Mouse (Mus musculus) adrenal gland, postnatal 4 days (tissue): Measurements from ENCODE around the gene Ndufb7. TPM values are rescaled to one million over a fixed set of nuclear protein-coding genes. Genes with fewer than 3 reads are reported as not detected.
"Not testable (repeated sequence)": the region's sequence is repeated elsewhere in the genome, so short reads cannot be mapped to it uniquely, and the experiment has no call there.

Source experiments
- DNase-seq, 2 experiments: peaks; one replicate each; pipeline ENCODE4 v3.0.0; 2021 to 2022; ENCODE audit warnings: low spot score in 2 of 2, mixed read lengths in 2 of 2
- total RNA-seq, 2 experiments: library from RNA; stranded (reverse); gene quantifications; 2 replicates each; pipeline ENCODE4 v1.2.3; 2021

The Ndufb7 gene
- total RNA-seq, 2 experiments from 2014 or later = 215 to 223 TPM

GRCm38 (mm10) chr8:83575561-83576515 lies 9.4 kb downstream of the Ndufb7 start:
- DNase-seq = peak in 1 of 2 experiments; percentile 2

DNA sequence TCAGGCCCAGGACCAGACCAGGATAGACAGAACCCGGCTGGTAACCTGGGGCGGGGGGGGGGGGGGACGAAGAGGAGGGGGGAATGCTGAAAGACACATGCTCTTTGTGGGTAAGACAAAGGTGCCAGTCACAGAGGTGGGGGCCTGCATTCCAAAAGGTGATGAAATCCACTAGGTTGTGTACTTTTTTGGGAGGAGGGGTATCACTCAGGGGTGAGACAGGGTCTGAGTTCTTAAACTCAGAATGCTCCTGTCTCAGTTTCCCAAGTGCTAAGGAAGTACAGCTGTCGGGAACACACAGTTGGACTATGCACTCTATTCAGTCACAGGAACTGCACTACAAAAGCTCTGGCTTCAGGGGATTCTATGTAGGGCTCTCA lies 10.0 kb downstream of the Ndufb7 start:
- DNase-seq = no peak

DNA sequence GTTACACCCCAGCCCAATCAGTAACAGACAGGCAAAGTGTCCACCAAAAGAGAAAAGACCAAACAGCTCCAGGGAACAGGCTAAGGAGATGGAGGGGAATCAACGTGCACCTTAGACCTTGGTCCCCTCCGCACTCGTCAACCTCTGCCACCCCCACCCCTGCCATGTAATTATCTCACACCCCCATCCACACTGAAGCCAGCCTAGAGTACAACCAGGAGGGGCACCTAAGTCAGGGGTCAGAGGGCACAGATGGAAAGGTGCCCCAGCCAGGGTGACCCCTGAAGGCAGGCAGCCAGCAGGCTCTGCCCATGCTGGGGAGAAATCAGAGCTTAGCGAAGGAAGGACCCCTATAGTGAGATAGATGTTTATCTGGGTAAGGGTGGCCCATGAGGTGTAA lies 10.4 kb downstream of the Ndufb7 start:
- no peak for DNase-seq

DNA sequence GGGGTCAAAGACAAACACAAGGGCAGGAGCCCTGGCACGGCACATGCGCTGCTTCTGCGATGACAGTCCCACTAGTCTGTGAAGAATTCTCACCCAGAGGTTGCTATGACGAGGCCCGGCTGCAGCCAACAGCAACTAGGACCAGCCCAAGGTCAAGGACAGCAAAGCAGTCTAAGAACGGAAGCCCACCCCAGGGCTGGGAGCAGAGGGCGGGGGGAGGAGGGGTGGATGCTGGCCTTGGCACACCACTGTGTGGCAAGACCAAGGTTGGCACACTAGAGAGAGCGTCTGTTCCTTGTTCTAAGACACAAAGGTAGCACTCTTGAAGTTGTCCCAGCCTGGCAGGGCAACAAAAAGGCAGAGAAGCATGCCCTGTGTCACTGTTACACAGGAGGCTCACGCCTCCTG lies 10.9 kb downstream of the Ndufb7 start:
- peak; percentile 39 to 70 for DNase-seq

DNA sequence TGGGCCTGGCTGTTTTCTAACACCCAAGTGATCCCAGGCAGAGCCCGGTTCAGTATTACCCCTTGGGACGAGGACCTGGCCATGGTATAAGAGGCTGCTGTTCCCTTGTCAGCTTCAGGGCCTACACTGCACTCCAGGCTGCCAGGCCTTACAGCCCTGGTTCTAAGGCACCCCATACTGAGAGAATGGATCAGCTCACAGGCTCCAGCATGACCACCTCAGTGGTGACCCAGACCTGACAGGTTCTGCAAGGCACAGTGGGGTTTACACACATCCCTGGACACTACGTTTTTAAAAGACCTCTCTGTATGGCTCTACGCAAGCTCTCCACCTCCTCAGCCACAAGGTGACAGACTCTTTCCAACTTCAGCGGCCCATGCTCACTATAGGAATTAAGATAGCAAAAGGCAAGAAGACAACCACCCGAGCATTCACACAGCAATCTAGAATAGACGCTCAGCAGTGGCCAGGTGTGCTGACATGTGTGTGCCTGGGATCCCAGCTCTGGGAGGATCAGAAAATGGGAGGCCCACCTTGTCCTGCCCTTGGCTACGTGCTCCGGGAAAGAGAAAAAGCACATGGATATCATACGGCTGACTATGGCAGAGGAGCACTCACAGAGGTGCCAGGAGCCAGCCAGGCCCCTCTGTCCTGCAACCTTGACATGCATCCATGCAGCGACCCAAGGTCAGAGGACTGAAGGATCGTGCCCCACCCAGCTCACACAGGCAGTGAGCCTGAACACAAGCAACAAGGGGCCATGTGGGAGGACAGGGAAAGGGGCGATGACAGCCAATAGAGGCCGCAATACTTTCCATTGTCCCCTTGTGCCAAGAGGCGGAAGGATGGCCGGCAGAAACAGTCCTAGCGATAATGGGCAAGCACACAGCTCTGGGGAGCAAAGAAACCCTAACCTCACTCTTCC lies 11.9 kb downstream of the Ndufb7 start:
- DNase-seq = peak in 1 of 2 experiments; percentile 3

DNA sequence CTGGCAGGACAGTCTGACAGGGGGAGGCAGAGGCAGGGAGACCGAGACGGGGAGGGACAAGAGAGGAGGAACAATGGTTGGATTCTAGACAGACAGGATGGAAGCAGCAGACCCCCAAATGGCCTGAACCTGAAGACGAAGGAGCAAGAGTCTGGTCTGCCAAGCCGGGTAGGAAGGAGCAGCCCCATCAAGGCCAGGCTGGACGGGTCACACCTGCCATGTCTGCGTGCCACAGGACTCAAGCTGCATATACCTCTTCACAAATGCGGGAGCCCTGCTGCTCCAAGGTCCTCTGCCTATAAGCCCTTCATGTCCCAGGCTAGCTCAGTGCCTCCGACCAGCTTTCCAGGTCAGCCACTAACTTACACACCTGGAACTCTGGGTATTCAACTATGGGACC lies 13.2 kb downstream of the Ndufb7 start:
- DNase-seq = peak in 1 of 2 experiments; percentile 1

DNA sequence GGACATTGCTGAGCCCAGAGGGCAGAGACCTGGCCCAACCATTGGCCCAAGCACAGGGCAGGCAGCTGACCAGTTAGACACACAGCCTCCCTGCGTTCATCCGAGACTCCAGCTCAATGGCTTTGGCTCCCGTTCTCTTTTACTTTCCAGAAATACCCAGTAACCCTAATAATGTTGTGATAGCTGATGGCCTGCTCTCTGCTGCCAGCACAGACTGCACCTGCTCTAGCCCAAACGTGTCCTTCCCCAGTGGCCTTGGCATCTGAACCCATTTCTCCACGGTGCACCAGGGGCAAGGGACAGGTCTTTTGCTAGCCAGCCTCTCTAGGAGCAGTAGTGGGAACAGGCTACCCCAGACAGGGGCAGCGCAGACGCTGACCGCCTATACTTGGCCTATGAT lies 14.4 kb downstream of the Ndufb7 start:
- no peak for DNase-seq

- no peak for DNase-seq
Observed at GRCm38 (mm10) chr8:83582226-83582625, 15.8 kb downstream of the Ndufb7 start.

DNA sequence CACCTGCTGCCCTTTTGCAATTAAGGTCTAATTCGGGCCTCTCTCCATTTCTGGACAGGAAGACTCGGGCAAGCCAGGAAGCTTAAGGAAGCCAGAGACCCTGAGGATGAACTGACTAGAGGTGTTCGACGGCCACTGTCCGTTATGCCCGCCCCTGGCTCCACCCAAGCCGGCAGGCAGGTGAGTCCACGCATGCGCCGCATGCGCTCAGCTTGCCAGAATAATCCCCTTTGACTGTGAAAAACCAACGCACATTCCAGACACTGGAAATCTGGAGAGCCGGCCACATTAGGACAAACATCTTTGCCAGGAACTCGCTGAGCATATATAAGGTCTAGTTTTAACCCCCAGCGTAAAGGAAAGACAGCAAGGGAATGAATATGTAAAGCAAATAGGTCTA lies 16.8 kb downstream of the Ndufb7 start:
- no peak for DNase-seq

DNA sequence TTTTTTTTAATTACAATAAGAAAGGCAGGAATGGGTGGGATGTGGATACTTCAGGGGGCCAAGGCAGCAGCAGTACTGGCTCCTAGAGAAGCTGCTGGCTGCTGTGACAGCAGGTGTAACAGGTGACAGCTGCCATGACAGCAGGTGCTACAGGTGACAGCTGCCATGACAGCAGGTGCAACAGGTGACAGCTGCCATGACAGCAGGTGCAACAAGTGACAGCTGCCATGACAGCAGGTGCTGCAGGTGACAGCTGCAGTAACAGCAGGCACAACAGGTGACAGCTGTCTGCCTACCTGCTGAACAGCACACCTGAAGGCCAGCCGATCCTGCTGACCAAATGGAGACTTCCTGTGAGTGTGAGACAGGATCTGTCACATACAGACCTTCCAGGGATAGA lies 18.3 kb downstream of the Ndufb7 start:
- DNase-seq = no peak

DNA sequence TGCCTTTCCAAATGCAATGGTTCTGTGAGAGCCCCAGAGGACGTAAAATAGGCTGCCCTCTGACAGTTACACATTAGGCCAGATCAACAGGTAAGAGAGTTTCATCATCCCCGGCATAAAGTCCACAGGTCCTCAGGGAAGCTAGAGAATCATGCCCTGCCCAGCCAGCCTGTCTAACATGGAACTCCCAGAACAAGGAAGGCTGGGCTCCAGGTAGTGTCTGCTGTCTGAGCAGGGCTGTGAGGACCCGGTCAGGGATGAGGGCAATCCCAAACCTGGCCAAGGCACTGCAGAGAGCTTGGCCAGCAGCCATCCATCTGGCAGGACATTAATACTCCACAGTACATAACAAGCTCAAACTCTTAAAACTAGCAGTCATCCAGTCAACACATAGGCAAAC lies 18.9 kb downstream of the Ndufb7 start:
- DNase-seq = no peak

DNA sequence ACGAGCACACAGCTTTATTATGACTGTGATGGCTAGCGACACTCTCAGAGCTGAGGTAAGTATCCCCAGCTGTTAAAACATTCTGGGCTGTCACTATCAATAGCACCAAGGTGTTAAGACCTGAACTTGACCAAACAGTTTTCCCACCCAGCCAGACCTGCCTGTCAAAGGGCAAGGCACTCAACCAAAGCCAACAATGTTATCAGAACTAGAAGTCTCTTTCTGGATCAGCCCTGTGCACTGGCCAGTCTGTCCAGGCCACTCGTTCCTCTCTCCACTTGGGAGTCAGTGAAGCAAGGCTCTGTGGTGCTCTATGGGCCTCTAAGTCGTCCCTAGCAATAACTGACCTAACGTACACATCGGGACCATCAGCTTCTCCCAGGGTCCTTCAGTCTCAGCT lies 21.2 kb downstream of the Ndufb7 start:
- DNase-seq = no peak

DNA sequence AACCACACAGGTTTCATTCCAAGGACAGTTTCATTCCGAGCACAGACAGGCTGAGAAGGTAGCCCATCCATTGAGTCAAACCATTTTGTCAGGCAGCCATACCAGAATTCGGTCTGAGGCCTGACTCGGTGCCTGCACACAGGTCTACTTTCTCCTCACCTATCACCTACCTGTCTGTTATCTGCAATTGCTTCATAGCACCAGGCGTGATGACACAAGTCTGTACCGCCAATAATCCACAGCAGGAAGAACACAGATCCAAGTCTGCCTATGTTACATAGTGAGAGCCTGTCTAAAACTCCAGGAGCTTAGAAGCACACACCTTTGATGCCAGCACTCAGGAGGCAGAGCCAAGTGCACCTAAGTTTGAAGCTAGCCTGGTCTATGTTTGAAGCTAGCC lies 22.4 kb downstream of the Ndufb7 start:
- DNase-seq = no peak

DNA sequence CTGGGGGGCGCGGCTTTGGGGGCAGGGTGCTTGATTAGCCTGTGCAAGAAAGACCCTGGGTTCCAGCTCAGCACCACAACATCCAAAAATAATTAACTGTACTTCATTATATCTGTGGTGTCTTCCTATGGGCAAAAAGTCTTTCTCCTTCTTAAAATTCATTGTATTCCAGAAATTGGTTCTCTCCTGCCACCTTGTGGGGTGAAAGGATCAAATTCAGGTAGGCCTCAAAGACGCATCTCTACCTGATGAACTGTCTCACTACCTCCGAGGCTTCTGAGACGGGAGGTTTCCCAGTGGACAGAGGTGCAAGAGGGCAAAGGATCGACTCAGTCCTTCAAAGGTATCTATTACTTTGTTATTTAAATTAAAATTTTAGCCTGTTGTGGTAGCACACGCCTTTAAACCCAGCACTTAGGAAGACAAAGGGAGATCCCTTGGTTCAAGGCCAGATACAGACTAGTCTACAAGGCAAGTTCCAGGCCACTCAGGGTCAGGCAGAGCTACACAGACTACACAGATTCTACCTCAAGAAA lies 24.1 kb downstream of the Ndufb7 start:
- no peak for DNase-seq

GRCm38 (mm10) chr8:83592682-83593081 lies 26.2 kb downstream of the Ndufb7 start:
- DNase-seq = no peak

DNA sequence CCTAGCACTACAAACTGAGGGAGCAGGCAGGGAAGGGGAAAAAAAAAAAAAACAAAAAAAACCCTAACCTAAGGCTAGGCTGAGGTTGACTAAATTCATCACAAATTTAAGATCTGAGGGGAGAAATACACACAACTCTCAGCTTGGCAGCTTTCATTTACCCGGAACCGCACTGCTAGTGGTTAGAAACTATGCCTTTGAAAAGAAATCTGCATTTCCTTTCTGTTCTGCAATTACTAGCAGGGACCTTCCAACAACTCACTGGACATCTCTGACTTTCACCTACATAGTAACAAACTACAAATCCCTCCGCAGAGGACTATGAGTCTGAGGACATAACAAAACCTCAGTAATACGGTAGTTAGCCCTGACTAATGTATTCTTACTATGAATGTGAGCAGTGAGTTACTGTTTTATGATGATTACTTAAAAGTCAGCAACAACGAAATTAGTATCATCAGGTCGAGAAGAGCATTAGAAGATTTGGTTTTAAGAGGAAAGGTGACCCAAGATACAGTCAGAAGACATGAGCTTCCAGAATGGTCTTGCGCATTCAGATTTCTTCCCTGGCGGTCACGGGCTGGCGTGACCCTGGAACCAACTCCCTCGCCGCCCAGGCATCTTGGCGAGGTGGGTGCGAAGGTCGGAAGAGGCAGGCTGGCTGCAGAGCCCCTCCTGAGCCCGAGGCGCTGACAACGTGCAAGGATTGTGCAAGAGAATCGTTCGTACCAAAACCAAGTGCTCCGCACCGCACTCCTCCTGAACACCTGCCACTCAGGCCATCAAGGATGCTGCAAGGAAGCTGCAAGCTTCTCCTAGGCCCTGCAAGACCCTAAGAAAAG lies 27.1 kb downstream of the Ndufb7 start:
- no peak for DNase-seq

DNA sequence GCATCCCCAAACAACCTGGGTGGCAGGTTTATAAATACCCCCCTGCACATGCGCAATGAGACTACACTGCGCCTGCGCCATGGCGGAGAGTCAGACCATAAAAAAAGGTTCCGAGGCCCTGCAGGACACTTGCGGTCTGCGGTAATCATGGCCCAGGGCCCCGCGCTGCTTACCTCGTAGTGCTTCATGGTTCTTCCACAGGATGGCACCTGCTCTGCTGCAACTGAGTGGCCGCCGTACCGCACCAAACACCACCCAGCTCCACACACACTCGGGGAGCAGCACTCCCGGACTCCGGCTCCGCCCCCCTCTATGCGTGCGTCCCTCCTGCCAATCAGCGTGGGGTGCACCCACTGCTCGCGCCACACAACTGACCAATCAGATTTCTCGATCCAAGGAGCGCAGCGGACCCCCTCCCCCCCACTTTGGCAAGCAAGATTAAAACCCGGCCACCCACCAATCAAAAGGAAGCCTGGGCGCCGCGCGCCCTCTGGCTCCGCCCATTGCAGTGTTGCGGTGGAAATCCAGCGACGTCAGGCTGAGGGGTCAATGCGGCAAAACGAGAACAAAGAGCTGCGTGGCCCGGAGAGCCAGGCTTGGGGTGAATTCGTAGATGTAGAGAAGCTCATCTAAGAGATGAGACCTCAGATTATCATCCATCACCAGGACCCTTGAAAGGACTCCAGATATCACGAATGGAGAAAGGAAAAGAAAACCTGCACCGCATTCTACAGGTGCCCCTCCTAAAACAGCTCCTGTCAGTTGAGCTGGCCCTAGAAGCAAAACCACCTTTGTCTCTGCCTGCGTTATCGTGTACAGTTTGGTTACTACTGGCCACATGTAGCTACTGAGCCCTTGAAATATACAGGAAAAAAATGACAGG lies 27.9 kb downstream of the Ndufb7 start:
- peak; percentile 92 to 96 for DNase-seq

GRCm38 (mm10) chr8:83595050-83595345 lies 28.5 kb downstream of the Ndufb7 start:
- DNase-seq = not testable (repeated sequence)

DNA sequence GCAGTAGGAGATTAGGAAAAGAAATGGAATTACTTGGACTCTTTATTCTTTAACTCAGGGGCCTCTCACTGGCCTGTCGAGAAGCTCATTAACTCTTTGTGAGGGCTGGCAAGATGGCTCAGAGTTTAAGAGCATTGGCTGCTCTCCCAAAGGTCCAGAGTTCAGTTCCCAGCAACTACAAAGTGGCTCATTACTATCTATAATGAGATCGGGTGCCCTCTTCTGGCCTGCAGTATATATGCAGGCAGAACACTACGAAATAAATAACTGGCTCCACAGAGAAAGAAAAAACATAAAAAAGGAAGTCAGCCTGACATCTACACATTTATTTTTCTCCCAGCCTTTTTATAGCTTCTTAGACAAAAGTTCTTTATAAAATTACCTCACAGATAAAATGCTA lies 29.9 kb downstream of the Ndufb7 start:
- DNase-seq = no peak

GRCm38 (mm10) chr8:83598146-83598545 lies 31.7 kb downstream of the Ndufb7 start:
- no peak for DNase-seq
